Mouse (Mus musculus) stomach, postnatal 0 days (tissue): ENCODE data around the gene Cmtm7.

ENCODE experiments used
- CTCF ChIP-seq: IDR thresholded peaks from 2 replicates; pipeline ENCODE4 v1.5.1; 2016; ENCODE audit warnings: antibody characterized with exemption, low read depth, mild to moderate bottlenecking, moderate library complexity
- EP300 ChIP-seq: optimal IDR thresholded peaks from 2 replicates; pipeline ENCODE3; 2016; ENCODE audit warnings: antibody characterized with exemption

DNA sequence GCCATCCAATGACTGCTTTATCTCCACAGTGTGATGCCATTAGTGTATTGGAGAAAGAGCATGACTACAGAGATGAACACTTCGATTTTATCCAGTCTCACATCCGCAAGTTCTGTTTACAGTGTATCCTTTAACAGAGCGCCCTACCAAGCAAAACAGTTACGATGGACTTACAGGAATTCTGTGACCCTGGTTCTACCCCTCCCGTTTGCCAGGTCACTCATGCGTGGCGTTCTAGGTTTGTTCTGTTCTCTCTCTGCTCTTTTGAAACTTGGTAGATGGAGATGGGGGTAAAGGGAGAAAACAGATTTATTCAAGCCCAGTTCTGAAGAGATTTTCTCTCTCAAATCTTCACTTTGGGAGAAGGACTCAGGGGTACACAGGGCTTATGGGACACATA, 68.2 kb downstream of the Cmtm7 start:
- TF ChIP-seq CTCF, result no peak
- no peak for TF ChIP-seq EP300
